Mouse (Mus musculus): ENCODE measurements at regions not wholly inside any gene's neighbourhood (a gene's known extent, or its start where the extent isn't known, plus 50 kb on each side); places are given as distances from the start of the nearest gene placed in this dataset.

DNA sequence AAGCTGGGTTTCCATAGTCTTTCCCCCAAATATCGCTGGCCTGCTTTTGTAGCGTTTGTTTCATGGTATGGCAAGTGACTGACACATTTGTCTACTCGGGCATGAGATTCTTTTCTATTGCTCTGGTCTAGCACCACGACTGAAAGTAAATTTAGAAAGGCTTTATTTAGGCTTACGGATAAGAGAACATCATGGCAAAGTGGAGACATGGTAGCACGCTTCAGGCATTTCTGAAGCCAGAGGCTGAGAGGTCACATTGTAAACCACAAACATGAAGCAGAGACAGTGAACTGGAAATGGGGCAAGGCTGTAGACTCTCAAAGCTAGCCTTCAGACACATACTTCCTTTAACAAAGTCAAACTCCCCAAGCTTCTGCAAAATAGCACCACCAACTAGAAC lies 93.9 kb downstream of the Cmpk2 start:
- Histone ChIP-seq H3K27ac (replicated peaks; ENCODE audit: low read depth, low read length) (no peak overlapping the region), H3K36me3 (ENCODE audit: control insufficient read depth, insufficient read depth, low read length) (no peaks in the 10 kb centered on the region), H3K9ac (ENCODE audit: low read depth, low read length, severe bottlenecking) (no peak overlapping the region), H3K9me3 (ENCODE audit: control insufficient read depth, low read length) (no peaks in the 10 kb centered on the region), H3K4me3 (replicated peaks; ENCODE audit: low read length) (no peak overlapping the region), H3K27me3 (ENCODE audit: control insufficient read depth, insufficient read depth, low read length) (no peaks in the 10 kb centered on the region), H3K4me1 (ENCODE audit: control insufficient read depth, insufficient read depth, low read length) (no peaks in the 10 kb centered on the region), H3K4me2 (replicated peaks; ENCODE audit: low read depth, low read length, severe bottlenecking) (no peak overlapping the region)
- no peak for ATAC-seq (ENCODE audit: low FRiP score, low read depth)
- no peak for TF ChIP-seq POLR2A (IDR thresholded peaks at IDR 0.05; ENCODE audit: borderline replicate concordance, extremely low read depth, insufficient read depth, insufficient read length)
- WGBS, result 87% methylated on average over 6 of the region's 6 CpGs
- DNase-seq (ENCODE audit: low spot score), result no peak

DNA sequence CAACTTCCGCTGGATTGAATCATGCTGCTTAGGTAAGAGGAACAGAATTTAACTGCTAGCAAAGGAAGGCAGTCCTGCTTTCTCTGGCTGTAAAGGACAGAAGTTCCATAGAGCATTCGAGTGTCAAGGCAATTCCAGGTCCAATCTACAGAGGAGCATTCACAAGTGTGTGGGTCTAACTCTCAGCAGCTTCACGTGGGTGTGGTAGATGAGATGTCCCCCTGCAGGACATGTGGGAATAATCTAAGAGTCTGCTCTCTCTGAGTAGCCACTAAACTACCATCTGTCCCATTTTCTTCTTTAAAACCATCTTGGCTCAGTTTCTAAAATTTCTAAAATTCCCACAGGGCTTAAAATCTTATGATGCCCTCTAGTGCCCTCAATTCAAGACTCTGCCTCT lies 90.6 kb downstream of the Cmpk2 start:
- H3K9me3 ChIP-seq (ENCODE audit: control insufficient read depth, low read length), result no peaks in the 10 kb centered on the region
- no peak overlapping the region for H3K4me3 ChIP-seq (replicated peaks; ENCODE audit: low read length)
- no peaks in the 10 kb centered on the region for H3K27me3 ChIP-seq (ENCODE audit: control insufficient read depth, insufficient read depth, low read length)
- WGBS, result 69% methylated on average over 3 of the region's 3 CpGs
- no peak overlapping the region for H3K27ac ChIP-seq (replicated peaks; ENCODE audit: low read depth, low read length)
- H3K4me1 ChIP-seq (ENCODE audit: control insufficient read depth, insufficient read depth, low read length), result peaks cover 5% of the 10 kb centered on the region; the same call in 1 of the 2 replicates
- no peak for TF ChIP-seq POLR2A (IDR thresholded peaks at IDR 0.05; ENCODE audit: borderline replicate concordance, extremely low read depth, insufficient read depth, insufficient read length)
- DNase-seq (ENCODE audit: low spot score), result no peak
- no peak overlapping the region for H3K4me2 ChIP-seq (replicated peaks; ENCODE audit: low read depth, low read length, severe bottlenecking)
- no peaks in the 10 kb centered on the region for H3K36me3 ChIP-seq (ENCODE audit: control insufficient read depth, insufficient read depth, low read length)
- no peak overlapping the region for H3K9ac ChIP-seq (ENCODE audit: low read depth, low read length, severe bottlenecking)
- no peak for ATAC-seq (ENCODE audit: low FRiP score, low read depth)

DNA sequence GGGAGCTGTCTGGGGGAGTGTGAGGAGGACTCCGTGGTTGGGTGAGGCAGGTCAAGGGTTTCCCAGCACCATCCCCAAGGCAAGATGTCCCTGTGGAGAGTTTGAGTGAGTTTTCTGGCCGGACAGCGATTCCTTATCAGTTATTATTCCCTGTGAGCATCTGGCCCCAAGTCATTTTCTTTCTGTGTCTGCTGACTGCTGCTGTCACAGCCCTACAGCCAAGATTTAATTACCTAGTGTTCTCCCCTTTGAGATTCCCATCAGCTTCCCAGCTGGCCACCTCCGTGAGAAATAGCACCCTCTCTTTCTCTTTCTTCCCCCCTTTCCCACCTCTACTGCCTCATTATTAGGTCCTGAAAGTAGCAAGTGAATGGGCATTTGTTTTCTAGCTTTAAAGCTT lies 88.4 kb downstream of the Cmpk2 start:
- Histone ChIP-seq H3K9me3 (ENCODE audit: control insufficient read depth, low read length) (no peaks in the 10 kb centered on the region), H3K27me3 (ENCODE audit: control insufficient read depth, insufficient read depth, low read length) (no peaks in the 10 kb centered on the region), H3K27ac (replicated peaks; ENCODE audit: low read depth, low read length) (no peak overlapping the region), H3K4me1 (ENCODE audit: control insufficient read depth, insufficient read depth, low read length) (peaks cover 5% of the 10 kb centered on the region; the same call in 1 of the 2 replicates), H3K36me3 (ENCODE audit: control insufficient read depth, insufficient read depth, low read length) (no peaks in the 10 kb centered on the region), H3K4me2 (replicated peaks; ENCODE audit: low read depth, low read length, severe bottlenecking) (no peak overlapping the region), H3K4me3 (replicated peaks; ENCODE audit: low read length) (no peak overlapping the region), H3K9ac (ENCODE audit: low read depth, low read length, severe bottlenecking) (no peak overlapping the region)
- DNase-seq (ENCODE audit: low spot score), result no peak
- no peak for TF ChIP-seq POLR2A (IDR thresholded peaks at IDR 0.05; ENCODE audit: borderline replicate concordance, extremely low read depth, insufficient read depth, insufficient read length)
- no peak for ATAC-seq (ENCODE audit: low FRiP score, low read depth)
- WGBS, result 7% methylated on average over 4 of the region's 4 CpGs

DNA sequence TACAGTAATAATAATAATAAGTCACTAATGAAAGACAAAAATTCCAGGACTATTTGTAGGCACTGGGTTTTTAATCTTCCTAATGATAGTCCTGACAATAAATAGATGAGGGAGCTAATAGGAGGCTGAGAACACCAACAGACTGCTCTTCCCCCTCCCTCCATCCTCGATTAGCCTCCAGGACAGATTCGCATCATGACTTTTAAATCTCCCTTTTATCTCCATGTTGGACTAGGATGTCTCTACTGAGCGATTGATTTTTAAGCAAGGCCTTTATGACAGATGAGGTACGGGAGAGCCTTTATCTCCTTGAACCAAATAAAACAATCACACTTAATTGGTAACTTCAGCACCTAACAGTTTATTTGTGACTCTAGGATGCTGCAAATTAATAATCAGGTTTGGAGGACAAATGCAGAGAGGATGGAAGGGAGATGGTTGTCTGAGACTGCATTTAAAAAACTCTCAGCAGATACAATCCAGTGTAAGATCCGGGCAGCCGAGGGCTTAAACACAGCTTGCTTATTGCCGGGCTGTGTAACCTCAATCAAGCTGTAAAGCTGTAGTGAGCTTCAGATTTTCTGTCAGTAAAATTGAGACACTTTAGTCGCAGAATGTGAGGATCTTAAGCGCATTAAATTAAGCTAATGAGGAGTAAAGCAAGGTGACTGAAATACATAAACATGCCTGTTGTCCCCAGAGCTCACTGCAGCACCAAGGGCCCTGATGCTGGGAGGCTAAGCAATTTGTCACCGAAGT lies 82.3 kb downstream of the Cmpk2 start:
- TF ChIP-seq POLR2A (IDR thresholded peaks at IDR 0.05; ENCODE audit: borderline replicate concordance, extremely low read depth, insufficient read depth, insufficient read length), result no peak
- no peak overlapping the region for H3K27ac ChIP-seq (replicated peaks; ENCODE audit: low read depth, low read length)
- no peaks in the 10 kb centered on the region for H3K36me3 ChIP-seq (ENCODE audit: control insufficient read depth, insufficient read depth, low read length)
- 47% methylated on average over 10 of the region's 10 CpGs for WGBS
- DNase-seq (ENCODE audit: low spot score) (no peak), ATAC-seq (ENCODE audit: low FRiP score, low read depth) (no peak)
- no peaks in the 10 kb centered on the region for H3K4me1 ChIP-seq (ENCODE audit: control insufficient read depth, insufficient read depth, low read length)
- H3K9ac ChIP-seq (ENCODE audit: low read depth, low read length, severe bottlenecking), result no peak overlapping the region
- no peak overlapping the region for H3K4me3 ChIP-seq (replicated peaks; ENCODE audit: low read length)
- no peak overlapping the region for H3K4me2 ChIP-seq (replicated peaks; ENCODE audit: low read depth, low read length, severe bottlenecking)
- H3K9me3 ChIP-seq (ENCODE audit: control insufficient read depth, low read length), result no peaks in the 10 kb centered on the region
- H3K27me3 ChIP-seq (ENCODE audit: control insufficient read depth, insufficient read depth, low read length), result no peaks in the 10 kb centered on the region

GRCm38 (mm10) chr12:26547466-26547865 lies 78.5 kb downstream of the Cmpk2 start:
- no peak for TF ChIP-seq POLR2A (IDR thresholded peaks at IDR 0.05; ENCODE audit: borderline replicate concordance, extremely low read depth, insufficient read depth, insufficient read length)
- no peak overlapping the region for H3K4me3 ChIP-seq (replicated peaks; ENCODE audit: low read length)
- no peak overlapping the region for H3K9ac ChIP-seq (ENCODE audit: low read depth, low read length, severe bottlenecking)
- no peaks in the 10 kb centered on the region for H3K4me1 ChIP-seq (ENCODE audit: control insufficient read depth, insufficient read depth, low read length)
- ATAC-seq (ENCODE audit: low FRiP score, low read depth) (no peak), DNase-seq (ENCODE audit: low spot score) (no peak)
- no peaks in the 10 kb centered on the region for H3K36me3 ChIP-seq (ENCODE audit: control insufficient read depth, insufficient read depth, low read length)
- no peaks in the 10 kb centered on the region for H3K9me3 ChIP-seq (ENCODE audit: control insufficient read depth, low read length)
- H3K27ac ChIP-seq (replicated peaks; ENCODE audit: low read depth, low read length), result no peak overlapping the region
- H3K4me2 ChIP-seq (replicated peaks; ENCODE audit: low read depth, low read length, severe bottlenecking), result no peak overlapping the region
- no peaks in the 10 kb centered on the region for H3K27me3 ChIP-seq (ENCODE audit: control insufficient read depth, insufficient read depth, low read length)
- WGBS, result 10% methylated on average over 1 of the region's 1 CpGs
